Mouse (Mus musculus) CH12.LX (cell line): ENCODE measurements around the gene Srcap.

Experiments
- CHD2 ChIP-seq: IDR thresholded peaks from 2 replicates; pipeline ENCODE4 v1.6.1; 2011; ENCODE audit warnings: low read length, improper control_type of control experiment
- CTCF ChIP-seq, 2 experiments: IDR thresholded peaks in 1 of 2; conservative IDR thresholded peaks in 1 of 2; 2 replicates each; pipeline ENCODE4 v1.5.1; 2011 to 2012; ENCODE audit warnings: low read depth in 2 of 2, low read length in 2 of 2, improper control_type of control experiment in 1 of 2, inconsistent platforms in 1 of 2, mild to moderate bottlenecking in 1 of 2, moderate library complexity in 1 of 2
- HCFC1 ChIP-seq: IDR thresholded peaks from 2 replicates; pipeline ENCODE4 v1.6.1; 2012; ENCODE audit warnings: low read depth, mild to moderate bottlenecking, inconsistent platforms, low read length, improper control_type of control experiment
- MYC ChIP-seq: IDR thresholded peaks from 2 replicates; pipeline ENCODE4 v1.6.1; 2011; ENCODE audit warnings: low read depth, mild to moderate bottlenecking, improper control_type of control experiment, low read length
- PAX5 ChIP-seq: IDR thresholded peaks from 2 replicates; pipeline ENCODE4 v1.6.1; 2012; ENCODE audit warnings: low read length, inconsistent platforms, mixed read lengths

DNA sequence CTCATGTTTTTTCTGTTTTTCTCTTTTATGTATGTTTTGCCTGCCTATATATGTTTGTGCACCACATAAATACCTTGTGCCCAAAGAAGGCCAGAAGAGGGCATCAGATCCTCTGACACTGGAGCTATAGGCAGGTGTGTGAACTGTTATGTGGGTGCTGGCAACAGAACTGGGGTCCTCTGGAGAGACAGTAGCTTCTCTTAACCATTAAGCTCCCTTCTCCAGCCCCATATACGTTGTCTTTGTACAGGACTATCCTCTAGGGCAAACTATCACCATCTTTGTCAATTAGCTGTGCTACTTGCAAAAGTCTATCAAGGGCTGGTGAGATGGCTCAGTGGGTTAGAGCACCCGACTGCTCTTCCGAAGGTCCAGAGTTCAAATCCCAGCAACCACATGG is 3.5 kb upstream of the Srcap start:
- TF ChIP-seq CTCF (conservative IDR thresholded peaks at IDR 0.05 in 1 of 2, IDR thresholded peaks at IDR 0.05 in 1 of 2; ENCODE audit: low read depth in 2 of 2, low read length in 2 of 2) (no peak), HCFC1 (no peak), MYC (no peak), CHD2 (no peak), PAX5 (no peak)
